Mouse (Mus musculus) erythroid progenitor cell, adult 5-6 weeks (primary cell): ENCODE measurements at regions not wholly inside any gene's neighbourhood (a gene's known extent, or its start where the extent isn't known, plus 50 kb on each side); places are given as distances from the start of the nearest gene placed in this dataset.
A peak's percentile ranks its signal among the peaks of the same experiment; 100 is the strongest.

Source experiments
- ATAC-seq: replicated peaks from 2 replicates; pipeline ENCODE4 v1.8.0; 2016; ENCODE audit warnings: moderate number of reproducible peaks, mild to moderate bottlenecking, moderate TSS enrichment, inconsistent platforms; ENCODE audit not compliant: poor library complexity, low FRiP score, severe bottlenecking

- ATAC-seq, result 0 out of 2 replicates have a peak, but pooled peaks have one; percentile 19
Measured at GRCm38 (mm10) chr13:55963005-55963620, 127.1 kb upstream of the Pitx1 start.

GRCm38 (mm10) chr13:55962254-55962866, 126.4 kb upstream of the Pitx1 start:
- no peak for ATAC-seq

- no peak for ATAC-seq
Measured at GRCm38 (mm10) chr13:55954346-55954745, 118.4 kb upstream of the Pitx1 start.

DNA sequence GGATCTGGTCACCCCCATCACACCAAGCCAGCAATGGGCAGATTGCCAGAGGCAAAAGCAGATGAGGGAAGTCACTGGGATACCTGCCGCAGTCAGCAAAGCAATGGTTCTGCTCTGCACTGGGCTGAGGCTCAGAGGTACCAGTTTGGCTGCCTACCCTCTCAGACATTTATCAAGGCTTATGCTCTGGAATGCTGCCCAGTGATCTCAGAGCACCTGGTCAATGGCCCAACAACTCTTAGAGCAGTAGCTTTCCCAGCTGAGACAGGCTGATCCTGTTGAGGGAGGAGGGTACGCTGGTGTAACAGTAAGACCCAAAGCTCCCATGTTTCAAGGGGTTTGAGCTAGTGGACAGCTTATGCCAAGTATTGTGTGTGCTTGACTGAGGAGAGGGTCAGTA, 117.4 kb upstream of the Pitx1 start:
- ATAC-seq, result no peak

GRCm38 (mm10) chr13:55950773-55951172, 114.8 kb upstream of the Pitx1 start:
- ATAC-seq, result no peak

DNA sequence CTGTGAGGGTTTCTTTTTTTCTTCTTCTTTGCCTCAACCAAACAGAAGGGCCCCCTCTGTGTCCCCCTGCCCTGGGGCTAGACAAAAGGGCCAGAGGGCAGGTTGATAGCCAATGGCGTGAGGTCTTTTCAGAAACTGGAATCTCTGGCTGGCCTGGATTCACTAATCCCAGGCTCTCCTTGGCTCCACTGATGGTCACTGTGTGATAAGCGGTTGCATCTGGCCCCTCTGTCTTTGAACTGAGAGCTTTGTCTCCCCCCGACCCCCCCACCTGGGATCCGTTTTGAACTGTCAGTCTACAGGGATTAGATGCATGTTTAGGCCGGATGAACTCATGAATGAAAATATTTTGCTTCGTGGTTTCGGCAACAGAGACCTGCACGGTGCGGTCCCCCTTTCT, 112.6 kb upstream of the Pitx1 start:
- ATAC-seq, result no peak

GRCm38 (mm10) chr13:55948144-55948543, 112.2 kb upstream of the Pitx1 start:
- ATAC-seq, result no peak

DNA sequence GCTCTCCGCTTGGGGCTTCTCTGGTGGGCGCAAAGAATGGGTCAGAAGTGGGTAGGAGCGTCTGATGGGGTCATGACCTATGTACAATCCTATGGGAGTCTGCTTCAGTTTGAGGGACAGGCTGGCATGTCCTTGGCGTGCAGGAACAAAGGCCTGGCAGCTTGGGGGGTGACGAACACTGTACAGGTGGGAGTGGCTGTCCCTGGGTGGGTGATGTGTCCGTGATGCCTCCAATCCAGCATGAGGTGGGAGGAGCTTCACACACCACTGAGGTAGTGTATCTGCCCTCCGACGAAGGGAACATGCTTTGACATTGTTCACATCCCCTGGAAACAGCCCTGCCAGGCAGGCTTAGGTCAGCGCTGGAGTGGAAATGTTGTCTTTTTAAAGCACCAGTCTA, 101.4 kb upstream of the Pitx1 start:
- ATAC-seq, result no peak

- no peak for ATAC-seq
Measured at GRCm38 (mm10) chr13:55937000-55937399, 101.0 kb upstream of the Pitx1 start.

- no peak for ATAC-seq
Measured at GRCm38 (mm10) chr13:55930637-55931036, 94.6 kb upstream of the Pitx1 start.

- no peak for ATAC-seq
Measured at GRCm38 (mm10) chr13:55929814-55930213, 93.8 kb upstream of the Pitx1 start.

DNA sequence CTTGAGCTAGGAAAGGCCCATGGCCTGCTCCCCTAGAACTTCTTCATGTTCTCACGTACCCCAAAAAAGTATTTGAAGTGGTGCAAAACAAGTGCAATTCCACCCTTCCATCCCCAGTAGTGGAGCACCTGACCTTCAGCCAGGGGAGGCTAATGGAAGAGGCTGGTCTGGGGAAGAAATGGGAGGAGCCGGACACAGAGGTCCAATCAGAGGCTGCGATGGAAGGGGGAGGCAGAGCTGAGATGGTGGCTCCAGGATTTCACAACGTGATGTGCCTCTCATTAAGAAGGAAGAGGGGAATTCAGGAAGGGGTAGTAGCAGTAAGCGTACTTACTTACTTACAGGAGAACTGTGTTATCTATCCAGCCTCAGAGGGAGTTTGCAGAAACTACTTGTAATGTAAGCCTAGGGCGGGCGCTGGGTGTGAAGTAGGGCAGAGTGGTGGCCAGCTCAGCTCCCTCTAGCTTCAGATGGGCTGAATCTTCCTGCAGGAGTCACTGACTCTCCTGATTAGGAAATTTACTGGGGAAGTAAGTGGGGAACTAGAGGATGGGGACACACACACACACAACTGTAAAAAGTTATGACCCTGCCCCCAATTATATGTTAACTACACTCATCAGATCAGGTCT, 87.6 kb upstream of the Pitx1 start:
- ATAC-seq, result no peak

DNA sequence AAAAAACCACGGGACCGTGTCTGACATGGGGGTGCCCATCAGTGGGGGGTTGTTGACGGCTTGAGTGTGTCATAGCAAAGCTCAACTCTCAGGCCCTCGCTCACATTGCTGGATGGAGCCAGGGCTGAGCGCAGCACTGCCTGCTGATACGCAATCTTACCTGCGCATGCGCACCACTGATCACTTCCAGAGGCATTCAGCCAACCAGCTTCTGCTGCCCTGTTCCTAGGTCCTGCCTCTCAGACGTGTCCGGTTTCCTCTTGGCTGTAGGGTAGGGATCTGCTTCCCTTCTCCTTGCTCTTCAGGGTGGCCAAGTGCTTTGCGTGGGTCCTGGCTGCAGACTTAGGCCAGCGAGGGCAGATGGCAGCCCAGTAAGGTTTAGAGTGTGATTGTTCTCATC, 81.3 kb upstream of the Pitx1 start:
- ATAC-seq, result no peak

GRCm38 (mm10) chr13:55912271-55912711, 76.3 kb upstream of the Pitx1 start:
- ATAC-seq, result no peak

DNA sequence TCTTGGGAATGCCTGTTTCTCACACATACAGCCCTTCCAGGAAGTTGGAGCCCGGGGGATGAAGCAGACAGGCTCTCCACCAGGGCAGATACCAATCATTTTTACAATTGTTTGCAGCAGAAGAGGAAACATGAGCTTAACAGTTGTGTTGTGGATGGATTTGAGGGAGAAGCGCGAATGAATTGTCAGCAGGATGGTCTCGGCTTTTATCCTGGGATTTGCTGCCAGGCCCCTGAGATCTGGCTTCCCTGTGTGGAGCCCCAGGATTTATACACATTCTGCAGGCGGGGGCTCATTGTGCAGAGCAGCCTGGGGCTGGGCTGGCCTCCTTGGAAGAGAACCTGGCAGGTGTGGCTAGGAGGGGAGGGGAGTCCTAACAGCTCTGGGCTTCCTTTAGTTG, 73.9 kb upstream of the Pitx1 start:
- ATAC-seq, result no peak

DNA sequence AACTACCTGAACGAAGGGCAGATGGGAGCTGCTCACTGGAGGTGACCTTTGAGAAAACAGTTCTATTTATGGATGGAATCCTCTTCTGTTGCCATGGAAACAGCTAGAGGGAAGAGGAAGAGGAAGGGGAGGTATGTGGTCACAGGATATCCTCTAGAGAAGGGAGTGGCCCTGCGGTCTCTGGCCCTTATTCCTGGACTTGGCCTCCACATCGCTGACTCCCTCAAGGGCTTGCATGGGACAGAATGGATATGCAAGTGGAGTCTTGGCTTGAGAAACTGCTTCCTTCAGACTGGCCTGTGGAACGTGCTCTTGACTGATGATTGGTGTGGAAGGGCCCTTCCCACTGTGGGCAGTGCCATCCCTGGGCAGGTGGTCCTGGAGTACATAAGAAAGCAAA, 68.9 kb upstream of the Pitx1 start:
- no peak for ATAC-seq

GRCm38 (mm10) chr13:55902255-55902654, 66.3 kb upstream of the Pitx1 start:
- no peak for ATAC-seq

DNA sequence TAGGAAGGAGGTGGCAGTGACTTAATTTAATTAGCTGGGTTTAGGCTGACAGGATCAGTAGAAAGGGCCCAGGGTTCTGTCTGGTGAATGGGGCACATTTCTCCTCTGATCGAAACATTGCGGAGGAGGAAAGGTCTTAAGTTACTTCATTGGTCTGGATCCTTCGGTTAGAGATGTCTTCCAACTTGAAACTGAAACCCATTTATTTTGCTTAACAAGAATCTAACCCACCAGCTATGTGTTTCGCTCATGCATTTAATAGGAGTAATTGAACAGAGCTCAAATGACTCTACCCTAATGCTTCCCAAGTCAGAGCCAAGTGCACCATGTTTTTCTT, 64.2 kb upstream of the Pitx1 start:
- no peak for ATAC-seq

DNA sequence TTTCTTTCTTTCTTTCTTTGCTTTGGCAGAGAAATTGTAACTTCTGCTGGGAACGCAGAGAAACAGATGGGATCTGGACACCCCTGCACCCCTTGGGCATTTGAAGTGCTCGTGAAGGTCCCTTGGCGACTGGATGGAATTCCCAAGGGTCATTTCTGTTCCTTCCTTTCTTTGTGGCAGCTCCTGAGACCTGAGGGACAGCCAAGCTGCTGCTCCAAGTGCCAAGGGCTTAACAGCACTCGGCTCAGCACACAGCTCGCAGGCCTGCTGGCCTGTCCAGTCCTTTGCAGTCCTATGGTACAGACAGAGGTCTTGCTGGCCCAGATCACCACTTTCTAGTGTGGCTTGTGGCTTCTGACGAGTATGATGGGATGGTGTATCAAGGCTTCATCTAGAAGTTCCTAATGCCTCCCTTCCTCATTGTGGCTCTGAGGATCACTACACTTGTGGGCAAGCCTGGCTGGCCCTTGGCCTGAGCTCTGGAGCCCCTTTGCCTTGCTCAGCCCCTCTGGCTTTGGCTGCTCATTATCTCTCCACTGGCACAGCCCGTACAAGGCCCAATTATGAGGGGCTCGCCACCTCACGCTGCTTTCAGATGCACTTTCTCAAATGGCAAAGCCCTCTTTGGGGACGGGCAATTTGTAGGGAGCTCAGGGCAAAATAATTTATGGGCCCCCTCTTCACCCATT, 63.7 kb upstream of the Pitx1 start:
- no peak for ATAC-seq

DNA sequence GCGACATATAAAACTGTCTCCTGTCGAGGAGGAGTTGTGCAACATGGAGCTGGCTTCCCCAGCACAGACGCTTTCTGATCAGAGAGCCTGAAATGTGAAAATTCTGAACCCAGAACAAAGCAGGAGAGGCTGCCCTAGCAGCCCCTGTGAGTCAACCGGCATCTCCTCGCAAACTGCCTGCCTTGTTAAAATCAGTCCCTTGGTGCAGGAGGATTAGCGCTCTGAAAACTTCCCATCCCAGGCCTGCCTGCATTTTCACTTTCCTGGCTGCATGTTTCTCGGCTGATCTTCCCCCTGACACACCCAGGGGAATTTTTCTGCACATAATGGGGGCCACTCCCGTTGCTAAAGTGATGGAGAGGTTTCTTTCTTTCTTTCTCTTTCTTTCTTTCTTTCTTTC, 63.0 kb upstream of the Pitx1 start:
- ATAC-seq, result no peak
